Mouse (Mus musculus) forebrain, embryonic 13.5 days (tissue): Measurements from ENCODE around the gene Nudt9. TPM values are rescaled to one million over a fixed set of nuclear protein-coding genes. Genes with fewer than 3 reads are reported as not detected.

ENCODE experiments used
- ATAC-seq: fragments of 200-750 bp; cut with Nextera tagmentation; 2 replicates; pipeline ENCODE4 v1.8.0; 2017
- H3K27ac ChIP-seq: fragments of 300-500 bp; sonication (generic); 2 replicates; pipeline ENCODE4 v1.5.1; 2015; ENCODE audit warnings: inconsistent platforms, mild to moderate bottlenecking, moderate library complexity
- H3K27me3 ChIP-seq: fragments of 300-500 bp; sonication (generic); 2 replicates; pipeline ENCODE4 v1.6.1; 2015; ENCODE audit warnings: mild to moderate bottlenecking, inconsistent platforms
- H3K36me3 ChIP-seq: fragments of 300-500 bp; sonication (generic); 2 replicates; pipeline ENCODE4 v1.6.1; 2015; ENCODE audit warnings: mild to moderate bottlenecking, inconsistent platforms; ENCODE audit not compliant: poor library complexity, severe bottlenecking
- H3K4me1 ChIP-seq: fragments of 300-500 bp; sonication (generic); 2 replicates; pipeline ENCODE4 v1.6.1; 2015; ENCODE audit warnings: inconsistent platforms
- H3K4me2 ChIP-seq: fragments of 300-500 bp; sonication (generic); 2 replicates; pipeline ENCODE4 v1.6.1; 2015; ENCODE audit warnings: inconsistent platforms, mild to moderate bottlenecking, moderate library complexity
- H3K4me3 ChIP-seq: fragments of 300-500 bp; sonication (generic); 2 replicates; pipeline ENCODE4 v1.5.1; 2015; ENCODE audit warnings: mild to moderate bottlenecking, inconsistent platforms
- H3K9ac ChIP-seq: fragments of 300-500 bp; sonication (generic); 2 replicates; pipeline ENCODE4 v1.6.1; 2015; ENCODE audit warnings: mild to moderate bottlenecking, inconsistent platforms
- H3K9me3 ChIP-seq: fragments of 300-500 bp; sonication (generic); replicated peaks from 2 replicates; pipeline ENCODE4 v1.6.1; 2016; ENCODE audit warnings: inconsistent platforms
- WGBS: fragments of 180-500 bp; shearing (Covaris S2); methylation state at CpG from one replicate; pipeline ENCODE4 v1.1.7; 2015; 5-methylcytosine and 5-hydroxymethylcytosine counted together
- polyA plus RNA-seq: library from polyadenylated mRNA; unstranded; fragments of >200 nt; fragmentation: Nextera tagmentation; extraction: Ambion mirVana; gene quantifications from 2 replicates; pipeline ENCODE4 v1.2.1, GENCODE M21; 2015

Nudt9 gene
- polyA plus RNA-seq, 1 experiment from 2014 or later = 53.3 TPM

GRCm38 (mm10) chr5:104096078-104096938 lies 50.2 kb downstream of the Nudt9 start:
- no peak overlapping the region for H3K4me2 ChIP-seq
- H3K4me3 ChIP-seq = no peak overlapping the region
- H3K27ac ChIP-seq = no peak overlapping the region
- H3K9ac ChIP-seq = no peak overlapping the region
- H3K4me1 ChIP-seq = no peaks in the 10 kb centered on the region
- no peaks in the 10 kb centered on the region for H3K27me3 ChIP-seq
- ATAC-seq = no peak
- WGBS = 91% methylated on average over 16 of the region's 16 CpGs
- no peaks in the 10 kb centered on the region for H3K9me3 ChIP-seq
- H3K36me3 ChIP-seq = no peaks in the 10 kb centered on the region

DNA sequence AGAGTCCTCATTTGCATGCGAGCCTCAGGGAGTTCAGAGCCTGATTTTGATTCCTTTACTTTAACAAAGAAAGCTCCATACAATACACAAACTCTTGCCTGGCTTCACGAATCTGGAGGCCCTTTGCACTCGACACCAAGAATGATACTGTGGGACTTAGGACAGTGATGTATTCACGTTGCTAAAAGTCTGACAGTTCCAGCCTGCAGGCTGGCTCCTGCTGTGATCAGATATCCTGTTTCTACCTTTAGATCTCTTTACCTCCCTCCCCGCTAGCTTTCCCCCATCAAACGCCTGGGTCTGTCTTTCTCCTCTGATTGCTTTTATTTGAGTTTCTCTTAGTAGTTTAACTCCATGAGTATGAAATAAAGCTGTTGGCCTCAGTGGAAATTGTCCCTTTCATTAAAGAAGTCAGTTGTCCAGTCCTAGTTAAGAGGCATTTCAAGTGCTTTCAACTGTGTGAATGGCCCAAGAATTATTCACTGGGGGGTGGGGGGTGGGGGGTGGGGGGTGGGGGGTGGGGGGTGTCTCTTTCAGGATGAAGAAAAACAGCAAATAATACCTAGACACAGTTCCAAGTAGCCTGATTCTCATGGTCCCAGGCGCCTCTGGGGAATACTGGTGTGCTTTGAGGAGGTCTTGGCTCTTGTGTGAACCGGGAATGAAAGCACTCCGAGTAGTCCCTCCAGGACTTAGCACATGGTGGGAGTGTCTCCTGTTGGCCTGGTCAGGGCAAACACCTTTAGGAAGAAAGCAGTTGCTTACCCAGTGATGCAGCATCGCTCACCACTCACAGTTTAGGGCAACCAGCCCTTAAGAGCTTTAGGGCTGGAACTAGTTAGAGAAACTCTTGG lies 55.8 kb downstream of the Nudt9 start:
- H3K27ac ChIP-seq = no peak overlapping the region
- ATAC-seq = no peak
- no peak overlapping the region for H3K4me3 ChIP-seq
- no peak overlapping the region for H3K4me2 ChIP-seq
- no peak overlapping the region for H3K9ac ChIP-seq
- no peaks in the 10 kb centered on the region for H3K9me3 ChIP-seq
- H3K27me3 ChIP-seq = 0 out of 2 replicates have a peak, but pooled peaks cover 4% of the 10 kb centered on the region
- H3K4me1 ChIP-seq = peaks cover 22% of the 10 kb centered on the region; the same call in 1 of the 2 replicates
- no peaks in the 10 kb centered on the region for H3K36me3 ChIP-seq
- 9% methylated on average over 10 of the region's 10 CpGs for WGBS

GRCm38 (mm10) chr5:104103171-104103570 lies 57.1 kb downstream of the Nudt9 start:
- no peak overlapping the region for H3K27ac ChIP-seq
- peaks cover 28% of the 10 kb centered on the region for H3K4me1 ChIP-seq
- H3K9ac ChIP-seq = no peak overlapping the region
- no peaks in the 10 kb centered on the region for H3K9me3 ChIP-seq
- no peaks in the 10 kb centered on the region for H3K36me3 ChIP-seq
- no peak for ATAC-seq
- 0 out of 2 replicates have a peak, but pooled peaks cover 5% of the 10 kb centered on the region for H3K27me3 ChIP-seq
- H3K4me2 ChIP-seq = no peak overlapping the region
- no peak overlapping the region for H3K4me3 ChIP-seq
- WGBS = 68% methylated on average over 4 of the region's 4 CpGs

DNA sequence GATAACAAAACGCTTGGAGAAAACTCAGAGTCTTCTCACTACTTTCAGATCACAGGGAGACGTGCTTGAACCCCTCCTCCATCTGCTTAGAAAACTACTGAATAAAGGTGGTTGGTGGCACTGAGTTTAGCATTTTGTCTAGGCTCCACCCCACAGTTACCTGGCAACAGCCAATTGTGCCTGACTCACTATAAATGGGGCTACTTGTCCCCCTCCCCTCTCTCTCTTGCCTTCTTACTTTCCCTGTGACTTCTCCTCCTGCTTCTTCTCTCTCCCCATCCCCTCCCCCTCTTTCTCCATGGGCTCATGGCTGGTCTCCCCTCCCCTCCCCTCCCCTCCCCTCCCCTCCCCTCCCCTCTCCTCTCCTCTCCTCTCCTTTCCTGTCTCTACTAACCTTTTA lies 58.0 kb downstream of the Nudt9 start:
- 25% methylated on average over 2 of the region's 2 CpGs for WGBS
- H3K4me2 ChIP-seq = no peak overlapping the region
- no peak overlapping the region for H3K27ac ChIP-seq
- no peaks in the 10 kb centered on the region for H3K9me3 ChIP-seq
- no peak overlapping the region for H3K9ac ChIP-seq
- H3K4me1 ChIP-seq = peaks cover 38% of the 10 kb centered on the region
- 0 out of 2 replicates have a peak, but pooled peaks cover 5% of the 10 kb centered on the region for H3K27me3 ChIP-seq
- H3K4me3 ChIP-seq = no peak overlapping the region
- no peaks in the 10 kb centered on the region for H3K36me3 ChIP-seq
- no peak for ATAC-seq

DNA sequence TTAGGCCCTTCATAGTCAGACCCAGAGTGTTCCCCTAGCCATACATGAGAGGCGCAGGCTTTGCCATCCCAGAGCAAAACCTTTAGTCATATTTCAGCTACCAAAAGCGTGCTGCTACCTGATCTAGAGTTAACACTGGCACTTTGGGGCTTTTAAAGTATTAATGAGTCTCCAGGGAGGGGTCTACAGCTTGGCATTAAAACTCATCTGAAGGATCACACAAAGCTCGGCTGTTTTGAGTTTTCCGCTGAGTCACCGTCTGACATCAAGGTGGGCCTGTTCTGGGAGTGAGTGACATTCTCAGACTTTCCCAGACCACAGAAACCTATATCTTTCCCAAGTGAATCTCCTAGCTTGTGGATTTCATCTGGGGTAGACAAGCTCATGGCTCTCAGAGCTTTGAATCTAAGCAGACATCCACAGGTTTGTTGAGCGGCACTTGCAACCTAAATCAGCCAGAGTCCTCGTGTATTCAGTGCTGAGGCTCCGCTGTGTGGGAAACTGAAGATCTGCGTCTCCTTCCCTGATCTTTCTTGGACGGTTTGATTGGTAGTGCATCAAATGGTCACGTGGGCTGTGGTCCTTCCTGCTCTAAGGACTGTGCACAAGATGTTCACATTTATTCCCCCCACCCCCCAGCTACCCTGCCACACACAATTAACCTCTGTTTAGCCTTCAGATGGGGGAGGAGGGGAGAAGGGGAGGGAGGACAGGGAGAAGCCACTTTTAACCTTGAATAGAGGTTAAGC lies 62.2 kb downstream of the Nudt9 start:
- no peaks in the 10 kb centered on the region for H3K9me3 ChIP-seq
- peak; percentile 25 for ATAC-seq
- peak overlapping the region; percentile 40 for H3K9ac ChIP-seq
- peaks cover 67% of the 10 kb centered on the region for H3K4me1 ChIP-seq
- WGBS = 49% methylated on average over 11 of the region's 11 CpGs
- no peaks in the 10 kb centered on the region for H3K36me3 ChIP-seq
- H3K27me3 ChIP-seq = 0 out of 2 replicates have a peak, but pooled peaks cover 8% of the 10 kb centered on the region
- H3K27ac ChIP-seq = peak overlapping the region; percentile 64
- peak overlapping the region; percentile 23 for H3K4me3 ChIP-seq
- H3K4me2 ChIP-seq = peak overlapping the region; percentile 53

GRCm38 (mm10) chr5:104108879-104109369 lies 62.8 kb downstream of the Nudt9 start:
- 5% methylated on average over 18 of the region's 18 CpGs for WGBS
- Histone ChIP-seq H3K4me2 (peak overlapping the region; percentile 53), H3K27me3 (0 out of 2 replicates have a peak, but pooled peaks cover 8% of the 10 kb centered on the region), H3K4me1 (peaks cover 70% of the 10 kb centered on the region), H3K27ac (peak overlapping the region; percentile 64), H3K36me3 (no peaks in the 10 kb centered on the region), H3K9ac (peak overlapping the region; percentile 40), H3K9me3 (no peaks in the 10 kb centered on the region), H3K4me3 (peak overlapping the region; percentile 23)
- ATAC-seq = peak; percentile 61

DNA sequence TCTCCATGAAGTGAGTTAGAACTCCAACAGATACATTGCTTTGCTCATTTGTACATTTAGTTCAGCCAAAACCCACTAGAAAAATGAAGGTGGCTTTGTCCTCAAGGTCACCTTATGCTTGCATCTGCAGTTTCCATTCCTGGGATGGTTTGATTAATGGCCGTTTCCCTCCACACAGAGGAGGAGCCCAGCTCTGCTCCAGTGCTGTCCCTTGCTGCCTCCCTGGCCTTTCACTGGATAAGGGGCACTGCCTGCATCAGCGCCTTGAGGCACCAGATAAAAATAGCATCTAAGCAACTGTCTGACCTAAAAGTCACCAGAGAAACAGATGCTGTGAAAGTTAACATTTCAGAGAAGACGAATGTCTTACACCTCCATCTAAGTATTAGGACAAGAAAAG lies 63.4 kb downstream of the Nudt9 start:
- Histone ChIP-seq H3K9ac (no peak overlapping the region), H3K9me3 (no peaks in the 10 kb centered on the region), H3K4me3 (peak overlapping the region; percentile 23; the same call in 1 of the 2 replicates), H3K4me1 (peaks cover 68% of the 10 kb centered on the region), H3K36me3 (no peaks in the 10 kb centered on the region), H3K4me2 (peak overlapping the region; percentile 53), H3K27ac (peak overlapping the region; percentile 81), H3K27me3 (0 out of 2 replicates have a peak, but pooled peaks cover 8% of the 10 kb centered on the region)
- 27% methylated on average over 3 of the region's 3 CpGs for WGBS
- no peak for ATAC-seq

- H3K4me1 ChIP-seq = peaks cover 69% of the 10 kb centered on the region
- H3K4me3 ChIP-seq = no peak overlapping the region; the same call in 1 of the 2 replicates
- no peaks in the 10 kb centered on the region for H3K9me3 ChIP-seq
- H3K4me2 ChIP-seq = peak overlapping the region; percentile 53
- 1% methylated on average over 9 of the region's 9 CpGs for WGBS
- H3K9ac ChIP-seq = no peak overlapping the region; the same call in 1 of the 2 replicates
- peak overlapping the region; percentile 81 for H3K27ac ChIP-seq
- ATAC-seq = peak; percentile 87
- no peaks in the 10 kb centered on the region for H3K36me3 ChIP-seq
- 0 out of 2 replicates have a peak, but pooled peaks cover 8% of the 10 kb centered on the region for H3K27me3 ChIP-seq
Observed at GRCm38 (mm10) chr5:104110171-104110920, 64.2 kb downstream of the Nudt9 start.

DNA sequence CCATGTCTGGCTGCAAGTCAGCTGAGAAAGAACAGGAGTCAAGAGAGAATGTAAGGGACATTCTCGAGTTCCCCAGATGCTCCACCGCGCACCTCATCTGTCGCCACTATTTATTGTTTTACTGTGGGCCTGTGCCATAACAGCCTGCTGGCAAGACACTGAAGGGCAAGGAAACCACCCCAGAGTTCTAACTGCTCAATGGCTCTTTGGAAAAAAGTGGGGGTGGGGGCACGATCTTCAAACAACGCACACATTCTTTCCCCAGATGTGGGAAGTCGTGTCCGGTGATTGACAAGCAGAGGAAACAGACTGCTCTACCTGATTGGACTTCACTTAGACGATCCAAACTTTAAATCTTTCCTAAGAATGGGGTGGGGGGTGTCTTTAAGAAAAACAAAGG lies 65.9 kb downstream of the Nudt9 start:
- H3K4me3 ChIP-seq = no peak overlapping the region
- H3K27me3 ChIP-seq = 0 out of 2 replicates have a peak, but pooled peaks cover 4% of the 10 kb centered on the region
- H3K4me2 ChIP-seq = peak overlapping the region; percentile 24
- peaks cover 67% of the 10 kb centered on the region for H3K4me1 ChIP-seq
- no peak for ATAC-seq
- H3K9ac ChIP-seq = no peak overlapping the region
- 10% methylated on average over 9 of the region's 9 CpGs for WGBS
- no peak overlapping the region for H3K27ac ChIP-seq
- H3K36me3 ChIP-seq = no peaks in the 10 kb centered on the region
- no peaks in the 10 kb centered on the region for H3K9me3 ChIP-seq

DNA sequence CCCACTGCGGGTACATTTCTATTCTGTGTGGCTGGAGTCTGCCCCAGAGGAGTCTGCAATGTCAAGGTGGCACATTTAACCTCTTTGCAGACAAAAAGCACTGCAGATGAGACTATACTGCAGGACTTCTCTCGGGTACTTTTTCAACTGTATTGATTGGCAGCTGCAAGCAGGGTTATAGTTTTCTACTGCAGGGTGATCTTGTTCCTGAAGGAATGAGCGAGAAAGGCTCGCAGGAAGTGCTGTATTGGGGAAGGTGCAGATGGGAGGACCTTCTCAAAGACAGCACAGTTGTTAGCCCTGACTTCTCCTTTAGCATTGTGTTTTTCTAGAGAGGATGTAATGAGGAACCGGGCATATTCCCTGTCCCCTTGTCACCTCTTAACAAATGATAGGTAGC lies 66.4 kb downstream of the Nudt9 start:
- Histone ChIP-seq H3K36me3 (no peaks in the 10 kb centered on the region), H3K4me3 (no peak overlapping the region)

More for the DNA sequence above, 66.4 kb downstream of the Nudt9 start:
- H3K4me1 ChIP-seq = peaks cover 65% of the 10 kb centered on the region
- H3K4me2 ChIP-seq = peak overlapping the region; percentile 24; the same call in 1 of the 2 replicates
- ATAC-seq = no peak
- H3K27ac ChIP-seq = peak overlapping the region; percentile 35
- WGBS = 27% methylated on average over 5 of the region's 5 CpGs
- H3K27me3 ChIP-seq = 0 out of 2 replicates have a peak, but pooled peaks cover 3% of the 10 kb centered on the region
- no peaks in the 10 kb centered on the region for H3K9me3 ChIP-seq
- H3K9ac ChIP-seq = 0 out of 2 replicates have a peak overlapping the region, but pooled peaks have one; percentile 32
